Mouse (Mus musculus): ENCODE measurements around the gene Eepd1.

GRCm38 (mm10) chr9:25570011-25570410 is 88.7 kb downstream of the Eepd1 start:
- TF ChIP-seq POLR2A (IDR thresholded peaks at IDR 0.05; ENCODE audit: insufficient read depth, low read depth, low read length) = no peak
- no peak for TF ChIP-seq CTCF (IDR thresholded peaks at IDR 0.05; ENCODE audit: insufficient read depth, low read depth, low read length)
